Mouse (Mus musculus) left cerebral cortex, postnatal 36 days (tissue): Measurements from ENCODE around the gene Vmn1r19. TPM values are rescaled to one million over a fixed set of nuclear protein-coding genes. Genes with fewer than 3 reads are reported as not detected.
"Not testable (repeated sequence)": the region's sequence is repeated elsewhere in the genome, so short reads cannot be mapped to it uniquely, and the experiment has no call there.

Experiments
- DNase-seq, 2 experiments: peaks; one replicate each; pipeline ENCODE4 v3.0.0; 2021 to 2022; ENCODE audit warnings: low spot score in 2 of 2, mixed read lengths in 1 of 2
- intact Hi-C: fragments of 180-260 bp; cut with DNase I; formaldehyde crosslinking; loops from one replicate; pipeline ENCODE4 v1.15.1; 2025
- total RNA-seq, 2 experiments: library from RNA; stranded (reverse); gene quantifications; 2 replicates each; pipeline ENCODE4 v1.2.3; 2021

Vmn1r19 gene
- not detected for total RNA-seq

GRCm38 (mm10) chr6:57403480-57403879 is at the start of gene Vmn1r19:
Gene Vmn1r19, plus strand, starts transcription at chr6:57403780.
- DNase-seq, intact Hi-C loops: not testable (repeated sequence)

- DNase-seq, result no peak
These were observed 46.7 kb upstream of the Vmn1r19 start for GRCm38 (mm10) chr6:57356864-57357263.

GRCm38 (mm10) chr6:57363627-57364026 is 40.0 kb upstream of the Vmn1r19 start, which contains the start of gene Vmn1r17:
Gene Vmn1r17, minus strand, starts transcription at chr6:57363727.
- no peak for DNase-seq
- intact Hi-C loops, result no loop called here

More at GRCm38 (mm10) chr6:57356864-57357263, 46.7 kb upstream of the Vmn1r19 start:
- intact Hi-C loops, result no loop called here

- DNase-seq, intact Hi-C loops: not testable (repeated sequence)
These were observed 37.7 kb upstream of the Vmn1r19 start for GRCm38 (mm10) chr6:57365866-57366265.

- no peak for DNase-seq
- intact Hi-C loops, result no loop called here
These were observed 36.1 kb upstream of the Vmn1r19 start for GRCm38 (mm10) chr6:57367496-57367895.

GRCm38 (mm10) chr6:57395683-57396082 is 7.9 kb upstream of the Vmn1r19 start, which contains the start of gene Vmn1r18:
Gene Vmn1r18, minus strand, starts transcription at chr6:57395783.
- intact Hi-C loops, result no loop called here

GRCm38 (mm10) chr6:57428630-57429029 is 25.1 kb downstream of the Vmn1r19 start, which contains the start of gene Vmn1r20:
Gene Vmn1r20, plus strand, starts transcription at chr6:57428930.
- no peak for DNase-seq
- intact Hi-C loops, result no loop called here

More at GRCm38 (mm10) chr6:57395683-57396082, 7.9 kb upstream of the Vmn1r19 start, which contains the start of gene Vmn1r18:
- DNase-seq, result no peak

- intact Hi-C loops, result loop anchor here (5.0 kb wide), 1 partner anchor 141 kb away; no protein-coding TSS in a partner anchor
- DNase-seq, result no peak
These were observed 27.6 kb downstream of the Vmn1r19 start for GRCm38 (mm10) chr6:57431196-57431595.

Other genes starting within 250 kb of the Vmn1r19 start
- not detected for gene Vmn1r12, start 246.9 kb upstream of the Vmn1r19 start, total RNA-seq
- gene Vmn1r13, start 200.5 kb upstream of the Vmn1r19 start, total RNA-seq, result not detected
- not detected for gene Vmn1r14, start 172.1 kb upstream of the Vmn1r19 start, total RNA-seq
- gene Vmn1r15, start 145.8 kb upstream of the Vmn1r19 start, total RNA-seq, result not detected
- gene Vmn1r16, start 74.3 kb upstream of the Vmn1r19 start, total RNA-seq, result not detected
- not detected for gene Vmn1r17, start 40.1 kb upstream of the Vmn1r19 start, total RNA-seq
- under 1 TPM; 0.02 to 0.07 TPM for gene Vmn1r18, start 8.0 kb upstream of the Vmn1r19 start, total RNA-seq
- not detected for gene Vmn1r20, start 25.1 kb downstream of the Vmn1r19 start, total RNA-seq
- 10 to 100 TPM; 74.7 to 77.6 TPM for gene Ppm1k, start 131.7 kb downstream of the Vmn1r19 start, total RNA-seq
- gene Herc6, start 177.2 kb downstream of the Vmn1r19 start, total RNA-seq, result 10 to 100 TPM in 1 of 2 experiments, 1 to 10 TPM in 1; 7.9 to 13.6 TPM